Mouse (Mus musculus): ENCODE measurements at regions not wholly inside any gene's neighbourhood (a gene's known extent, or its start where the extent isn't known, plus 50 kb on each side); places are given as distances from the start of the nearest gene placed in this dataset.
"Not testable (repeated sequence)": the region's sequence is repeated elsewhere in the genome, so short reads cannot be mapped to it uniquely, and the experiment has no call there.

DNA sequence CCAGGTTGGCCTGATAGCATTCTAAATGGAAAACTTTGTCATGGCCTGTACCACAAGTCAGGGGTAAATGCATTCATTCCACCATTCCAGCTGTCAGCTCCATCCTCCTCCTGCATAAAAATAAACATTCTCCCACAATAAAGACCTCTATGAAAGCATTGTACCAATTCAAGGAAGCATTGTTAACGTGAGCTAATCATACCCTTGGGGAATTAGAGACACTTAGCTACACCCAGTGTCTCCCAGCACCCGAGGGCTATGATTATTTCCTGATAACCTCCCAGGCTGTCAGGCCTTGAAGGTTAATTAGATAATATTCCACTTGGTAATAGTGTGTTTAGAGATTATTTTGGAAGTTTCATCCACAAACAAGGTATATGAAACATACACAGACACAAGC, 182.1 kb downstream of the Ppp1r3a start:
- Histone ChIP-seq H3K4me3 (ENCODE audit: low read depth, low read length) (no peak overlapping the region), H3K9ac (ENCODE audit: low read length) (no peak overlapping the region), H3K9me3 (ENCODE audit: control insufficient read depth, low read length) (no peaks in the 10 kb centered on the region), H3K36me3 (ENCODE audit: control insufficient read depth, insufficient read depth, low read length) (no peaks in the 10 kb centered on the region), H3K27ac (ENCODE audit: low read depth, low read length) (no peak overlapping the region), H3K27me3 (ENCODE audit: control insufficient read depth, insufficient read depth, low read length) (no peaks in the 10 kb centered on the region), H3K4me1 (ENCODE audit: control insufficient read depth, insufficient read depth, low read length) (no peaks in the 10 kb centered on the region), H3K4me2 (no peak overlapping the region)
- WGBS, result 55% methylated on average over 2 of the region's 2 CpGs
- no peak for DNase-seq (ENCODE audit: low spot score, missing footprints)
- no peak for ATAC-seq (ENCODE audit: low FRiP score)

DNA sequence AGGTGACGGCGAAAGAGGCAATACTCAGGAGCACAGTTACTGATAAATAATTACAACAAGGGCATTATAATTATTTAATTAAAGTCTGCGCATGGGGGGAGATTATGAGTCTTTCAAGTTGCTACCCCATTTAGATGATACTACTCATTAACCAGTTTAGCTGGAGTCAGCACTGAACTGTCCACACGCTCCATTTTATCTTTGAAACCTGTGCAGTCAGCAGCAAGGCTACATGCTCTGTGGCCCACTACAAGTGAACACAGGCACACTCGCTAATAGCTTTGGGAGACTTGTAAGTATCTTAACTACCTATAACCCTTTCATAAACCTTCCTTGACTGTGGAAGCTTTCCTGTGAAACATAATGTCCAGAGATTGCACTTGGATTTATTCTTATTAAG, 214.7 kb downstream of the Ppp1r3a start:
- DNase-seq (ENCODE audit: low spot score, missing footprints) (no peak), ATAC-seq (ENCODE audit: low FRiP score) (no peak)
- Histone ChIP-seq H3K4me2 (no peak overlapping the region), H3K4me3 (ENCODE audit: low read depth, low read length) (no peak overlapping the region), H3K9ac (ENCODE audit: low read length) (no peak overlapping the region), H3K36me3 (ENCODE audit: control insufficient read depth, insufficient read depth, low read length) (no peaks in the 10 kb centered on the region), H3K27me3 (ENCODE audit: control insufficient read depth, insufficient read depth, low read length) (no peaks in the 10 kb centered on the region), H3K27ac (ENCODE audit: low read depth, low read length) (no peak overlapping the region), H3K9me3 (ENCODE audit: control insufficient read depth, low read length) (no peaks in the 10 kb centered on the region), H3K4me1 (ENCODE audit: control insufficient read depth, insufficient read depth, low read length) (no peaks in the 10 kb centered on the region)
- 95% methylated on average over 5 of the region's 5 CpGs for WGBS

GRCm38 (mm10) chr6:14529096-14529495, 226.0 kb downstream of the Ppp1r3a start:
- Histone ChIP-seq H3K4me1 (ENCODE audit: control insufficient read depth, insufficient read depth, low read length) (no peaks in the 10 kb centered on the region), H3K36me3 (ENCODE audit: control insufficient read depth, insufficient read depth, low read length) (no peaks in the 10 kb centered on the region), H3K27ac (ENCODE audit: low read depth, low read length) (no peak overlapping the region), H3K9me3 (ENCODE audit: control insufficient read depth, low read length) (no peaks in the 10 kb centered on the region), H3K27me3 (ENCODE audit: control insufficient read depth, insufficient read depth, low read length) (no peaks in the 10 kb centered on the region), H3K4me2 (no peak overlapping the region), H3K4me3 (ENCODE audit: low read depth, low read length) (no peak overlapping the region), H3K9ac (ENCODE audit: low read length) (no peak overlapping the region)
- DNase-seq (ENCODE audit: low spot score, missing footprints) (no peak), ATAC-seq (ENCODE audit: low FRiP score) (no peak)
- 68% methylated on average over 2 of the region's 2 CpGs for WGBS

DNA sequence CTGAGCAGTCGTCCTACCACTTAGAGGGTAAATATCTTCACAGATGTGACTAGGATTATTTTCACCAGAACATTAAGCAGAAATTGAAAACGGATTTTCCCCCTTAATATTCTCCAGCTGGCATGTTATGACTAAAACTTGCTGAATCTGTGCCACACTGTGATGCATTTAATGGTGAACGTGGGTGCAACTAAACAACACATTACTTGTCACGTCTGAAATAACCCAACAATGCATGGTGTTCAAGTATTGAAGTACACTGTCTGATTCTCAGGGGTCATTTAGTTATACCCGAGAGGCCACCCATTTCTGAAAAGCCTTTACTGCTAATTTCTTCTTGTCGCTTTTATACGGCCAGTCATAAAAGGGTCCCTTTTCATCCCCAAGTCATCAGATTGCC, 226.5 kb downstream of the Ppp1r3a start:
- no peak overlapping the region for H3K9ac ChIP-seq (ENCODE audit: low read length)
- no peak overlapping the region for H3K27ac ChIP-seq (ENCODE audit: low read depth, low read length)
- H3K4me3 ChIP-seq (ENCODE audit: low read depth, low read length), result no peak overlapping the region
- DNase-seq (ENCODE audit: low spot score, missing footprints) (no peak), ATAC-seq (ENCODE audit: low FRiP score) (no peak)
- no peak overlapping the region for H3K4me2 ChIP-seq
- H3K4me1 ChIP-seq (ENCODE audit: control insufficient read depth, insufficient read depth, low read length), result no peaks in the 10 kb centered on the region
- 77% methylated on average over 7 of the region's 7 CpGs for WGBS
- no peaks in the 10 kb centered on the region for H3K27me3 ChIP-seq (ENCODE audit: control insufficient read depth, insufficient read depth, low read length)
- H3K9me3 ChIP-seq (ENCODE audit: control insufficient read depth, low read length), result no peaks in the 10 kb centered on the region
- H3K36me3 ChIP-seq (ENCODE audit: control insufficient read depth, insufficient read depth, low read length), result no peaks in the 10 kb centered on the region

GRCm38 (mm10) chr6:14522742-14523141, 232.3 kb downstream of the Ppp1r3a start:
- no peak for DNase-seq (ENCODE audit: low spot score, missing footprints)
- 0 out of 2 replicates have a peak, but pooled peaks have one; percentile 27 for ATAC-seq (ENCODE audit: low FRiP score)
- Histone ChIP-seq H3K27me3 (ENCODE audit: control insufficient read depth, insufficient read depth, low read length) (no peaks in the 10 kb centered on the region), H3K27ac (ENCODE audit: low read depth, low read length) (no peak overlapping the region), H3K9ac (ENCODE audit: low read length) (no peak overlapping the region), H3K9me3 (ENCODE audit: control insufficient read depth, low read length) (no peaks in the 10 kb centered on the region), H3K4me1 (ENCODE audit: control insufficient read depth, insufficient read depth, low read length) (no peaks in the 10 kb centered on the region), H3K4me3 (ENCODE audit: low read depth, low read length) (no peak overlapping the region), H3K36me3 (ENCODE audit: control insufficient read depth, insufficient read depth, low read length) (no peaks in the 10 kb centered on the region), H3K4me2 (no peak overlapping the region)
- 17% methylated on average over 2 of the region's 2 CpGs for WGBS

DNA sequence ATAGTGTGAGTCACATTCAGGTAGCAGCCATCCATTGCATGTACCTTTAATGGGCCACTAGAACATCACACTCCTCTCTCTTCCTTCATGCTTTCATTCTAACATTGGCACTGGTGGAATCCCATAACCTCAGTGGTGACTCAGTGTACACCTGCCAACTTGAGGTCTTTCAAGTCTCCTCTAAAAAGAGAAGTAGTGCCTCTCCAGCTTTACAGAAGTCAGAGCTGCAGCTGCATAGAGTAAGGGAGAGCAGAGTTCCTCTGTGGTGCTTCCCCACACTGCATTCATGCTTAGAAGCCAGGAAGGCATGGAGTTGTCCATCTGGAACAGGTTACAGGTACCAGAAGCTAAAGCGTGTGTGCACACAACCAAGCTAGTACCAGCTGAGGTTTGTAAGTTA, 233.8 kb downstream of the Ppp1r3a start:
- DNase-seq (ENCODE audit: low spot score, missing footprints) (no peak), ATAC-seq (ENCODE audit: low FRiP score) (no peak)
- H3K9ac ChIP-seq (ENCODE audit: low read length), result no peak overlapping the region
- H3K36me3 ChIP-seq (ENCODE audit: control insufficient read depth, insufficient read depth, low read length), result no peaks in the 10 kb centered on the region
- H3K27me3 ChIP-seq (ENCODE audit: control insufficient read depth, insufficient read depth, low read length), result no peaks in the 10 kb centered on the region
- no peak overlapping the region for H3K4me2 ChIP-seq
- WGBS, result 90% methylated on average over 1 of the region's 1 CpGs
- no peaks in the 10 kb centered on the region for H3K4me1 ChIP-seq (ENCODE audit: control insufficient read depth, insufficient read depth, low read length)
- no peaks in the 10 kb centered on the region for H3K9me3 ChIP-seq (ENCODE audit: control insufficient read depth, low read length)
- no peak overlapping the region for H3K27ac ChIP-seq (ENCODE audit: low read depth, low read length)
- H3K4me3 ChIP-seq (ENCODE audit: low read depth, low read length), result no peak overlapping the region

DNA sequence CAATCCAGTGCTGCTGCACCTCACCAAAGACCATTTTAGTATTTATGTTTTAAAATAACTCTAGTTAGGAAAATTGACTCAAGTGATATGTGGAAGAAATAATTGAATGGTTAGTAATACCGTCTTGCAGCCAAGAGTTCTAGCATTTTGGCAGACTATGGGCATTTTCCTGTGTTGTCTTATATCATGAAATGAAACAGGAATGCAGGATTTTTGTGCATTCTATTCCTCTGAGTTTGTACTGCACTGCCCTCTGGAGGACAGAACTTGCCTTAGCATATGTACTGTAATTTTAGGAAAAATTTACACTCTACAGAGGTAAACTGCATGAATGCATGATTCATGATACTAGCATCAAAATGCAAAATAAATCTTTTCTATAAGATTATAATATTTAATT, 250.9 kb downstream of the Ppp1r3a start:
- Histone ChIP-seq H3K4me1 (ENCODE audit: control insufficient read depth, insufficient read depth, low read length) (no peaks in the 10 kb centered on the region), H3K36me3 (ENCODE audit: control insufficient read depth, insufficient read depth, low read length) (no peaks in the 10 kb centered on the region), H3K27me3 (ENCODE audit: control insufficient read depth, insufficient read depth, low read length) (no peaks in the 10 kb centered on the region), H3K9ac (ENCODE audit: low read length) (no peak overlapping the region), H3K9me3 (ENCODE audit: control insufficient read depth, low read length) (no peaks in the 10 kb centered on the region), H3K4me2 (no peak overlapping the region), H3K27ac (ENCODE audit: low read depth, low read length) (no peak overlapping the region), H3K4me3 (ENCODE audit: low read depth, low read length) (no peak overlapping the region)
- ATAC-seq (ENCODE audit: low FRiP score), result peak; percentile 73
- 77% methylated on average over 1 of the region's 1 CpGs for WGBS
- DNase-seq (ENCODE audit: low spot score, missing footprints), result peak; percentile 86

- ATAC-seq (ENCODE audit: low FRiP score), result no peak
- 84% methylated on average over 2 of the region's 2 CpGs for WGBS
- no peak for DNase-seq (ENCODE audit: low spot score, missing footprints)
Measured at GRCm38 (mm10) chr6:14500663-14501062, 254.4 kb downstream of the Ppp1r3a start.

DNA sequence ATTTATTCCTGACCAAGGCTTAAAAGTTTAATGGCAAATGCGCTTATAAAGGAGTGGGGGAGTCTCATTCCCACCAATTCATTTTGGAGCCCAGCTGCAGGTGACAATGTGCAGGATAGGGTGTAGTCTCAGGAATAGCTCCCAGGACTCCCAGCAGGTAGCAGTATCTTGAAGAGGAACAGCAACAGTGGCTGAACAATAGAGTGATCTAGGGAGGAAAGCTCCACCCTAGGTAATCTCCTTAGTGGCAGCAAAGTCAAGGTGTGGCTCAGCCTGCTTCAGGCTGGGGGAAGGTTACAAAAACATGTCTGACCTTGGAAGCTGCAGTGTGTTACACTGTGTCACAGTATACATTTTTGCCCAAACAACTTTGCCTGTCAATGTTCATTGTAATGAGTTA, 255.2 kb downstream of the Ppp1r3a start:
- not testable (repeated sequence) for H3K9me3 ChIP-seq (ENCODE audit: control insufficient read depth, low read length); DNase-seq (ENCODE audit: low spot score, missing footprints); H3K4me2 ChIP-seq; H3K27ac ChIP-seq (ENCODE audit: low read depth, low read length); H3K4me1 ChIP-seq (ENCODE audit: control insufficient read depth, insufficient read depth, low read length); H3K27me3 ChIP-seq (ENCODE audit: control insufficient read depth, insufficient read depth, low read length); ATAC-seq (ENCODE audit: low FRiP score); H3K4me3 ChIP-seq (ENCODE audit: low read depth, low read length); H3K36me3 ChIP-seq (ENCODE audit: control insufficient read depth, insufficient read depth, low read length); H3K9ac ChIP-seq (ENCODE audit: low read length)
- WGBS, result 50% methylated on average over 1 of the region's 1 CpGs

More at GRCm38 (mm10) chr6:14500663-14501062, 254.4 kb downstream of the Ppp1r3a start:
- Histone ChIP-seq H3K4me2 (no peak overlapping the region), H3K4me3 (ENCODE audit: low read depth, low read length) (no peak overlapping the region), H3K9me3 (ENCODE audit: control insufficient read depth, low read length) (no peaks in the 10 kb centered on the region), H3K27me3 (ENCODE audit: control insufficient read depth, insufficient read depth, low read length) (no peaks in the 10 kb centered on the region), H3K27ac (ENCODE audit: low read depth, low read length) (no peak overlapping the region), H3K4me1 (ENCODE audit: control insufficient read depth, insufficient read depth, low read length) (no peaks in the 10 kb centered on the region), H3K9ac (ENCODE audit: low read length) (no peak overlapping the region), H3K36me3 (ENCODE audit: control insufficient read depth, insufficient read depth, low read length) (no peaks in the 10 kb centered on the region)

DNA sequence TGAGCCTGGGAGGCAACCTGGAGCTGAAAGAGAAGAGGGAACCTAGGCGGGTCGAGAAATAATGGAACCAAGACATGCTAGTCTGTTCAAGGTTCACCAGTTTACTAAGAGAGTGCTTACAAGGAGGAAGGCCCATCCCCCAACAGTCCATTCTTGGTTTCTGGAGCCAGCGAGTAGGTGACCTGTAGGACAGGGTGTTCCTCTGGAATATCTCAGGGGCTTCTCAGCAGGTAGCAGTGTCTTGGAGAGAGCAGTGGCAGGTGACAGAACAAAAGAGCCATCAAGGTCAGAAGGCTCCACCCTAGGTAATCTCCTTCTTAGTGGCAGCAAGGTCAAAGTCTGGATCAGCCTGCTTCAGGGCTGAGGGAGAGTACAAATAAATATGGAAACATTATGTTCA, 268.4 kb downstream of the Ppp1r3a start:
- H3K9me3 ChIP-seq (ENCODE audit: control insufficient read depth, low read length); H3K36me3 ChIP-seq (ENCODE audit: control insufficient read depth, insufficient read depth, low read length); H3K4me2 ChIP-seq; H3K27me3 ChIP-seq (ENCODE audit: control insufficient read depth, insufficient read depth, low read length); H3K4me3 ChIP-seq (ENCODE audit: low read depth, low read length); DNase-seq (ENCODE audit: low spot score, missing footprints); H3K4me1 ChIP-seq (ENCODE audit: control insufficient read depth, insufficient read depth, low read length); H3K9ac ChIP-seq (ENCODE audit: low read length); ATAC-seq (ENCODE audit: low FRiP score); H3K27ac ChIP-seq (ENCODE audit: low read depth, low read length): not testable (repeated sequence)
- WGBS, result 64% methylated on average over 3 of the region's 3 CpGs

Measured in midbrain, embryonic 11.5 days (tissue).